Mouse (Mus musculus) heart, adult 2 months (tissue): Measurements from ENCODE around the gene Fbxl21.

ENCODE experiments used
- CTCF ChIP-seq: fragments of 200-600 bp; IDR thresholded peaks from 2 replicates; pipeline ENCODE4 v1.8.1; 2022; ENCODE audit warnings: antibody characterized with exemption, mild to moderate bottlenecking, moderate library complexity
- EP300 ChIP-seq: fragments of 200-500 bp; IDR thresholded peaks from 2 replicates; pipeline ENCODE4 v1.6.1; 2011; ENCODE audit warnings: low read depth, low read length, control low read depth; ENCODE audit not compliant: insufficient read depth
- POLR2A ChIP-seq: fragments of 200-500 bp; IDR thresholded peaks from 2 replicates; pipeline ENCODE4 v1.6.1; 2011; ENCODE audit warnings: mild to moderate bottlenecking, low read depth, low read length, control low read depth; ENCODE audit not compliant: insufficient read depth

- no peak for TF ChIP-seq CTCF
- TF ChIP-seq POLR2A = no peak
- no peak for TF ChIP-seq EP300
Measured at GRCm38 (mm10) chr13:56529031-56529430, 6.8 kb downstream of the Fbxl21 start.
